Mouse (Mus musculus): Measurements from ENCODE around the gene Dnaaf1. TPM values are rescaled to one million over a fixed set of nuclear protein-coding genes. Genes with fewer than 3 reads are reported as not detected.

Dnaaf1 gene
- polyA plus RNA-seq, 1 experiment from 2014 or later, result 0.25 TPM

DNA sequence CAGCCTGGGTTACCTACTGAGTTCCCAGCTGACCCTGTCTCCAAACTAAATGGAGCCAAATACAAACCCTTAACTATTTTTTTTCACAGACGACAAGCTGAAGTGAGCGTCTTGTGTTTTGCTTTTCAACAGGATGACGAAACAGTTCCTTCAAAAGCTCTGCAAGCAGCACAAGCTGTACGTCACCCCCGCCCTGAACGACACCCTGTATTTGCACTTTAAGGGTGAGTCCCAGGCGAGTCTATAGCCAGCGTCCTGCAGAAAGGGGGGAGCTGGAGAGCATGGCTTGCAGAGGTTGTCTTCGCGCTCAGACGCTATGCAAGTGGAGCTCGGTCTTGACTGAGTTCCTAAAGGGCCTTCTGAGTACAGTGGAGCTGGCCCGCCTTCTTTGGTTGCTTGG, 4.1 kb downstream of the Dnaaf1 start:
- Histone ChIP-seq H3K4me1 (replicated peaks) (peaks cover 2% of the 10 kb centered on the region), H3K27ac (replicated peaks) (no peak overlapping the region)
- 41% methylated on average over 13 of the region's 13 CpGs for WGBS

DNA sequence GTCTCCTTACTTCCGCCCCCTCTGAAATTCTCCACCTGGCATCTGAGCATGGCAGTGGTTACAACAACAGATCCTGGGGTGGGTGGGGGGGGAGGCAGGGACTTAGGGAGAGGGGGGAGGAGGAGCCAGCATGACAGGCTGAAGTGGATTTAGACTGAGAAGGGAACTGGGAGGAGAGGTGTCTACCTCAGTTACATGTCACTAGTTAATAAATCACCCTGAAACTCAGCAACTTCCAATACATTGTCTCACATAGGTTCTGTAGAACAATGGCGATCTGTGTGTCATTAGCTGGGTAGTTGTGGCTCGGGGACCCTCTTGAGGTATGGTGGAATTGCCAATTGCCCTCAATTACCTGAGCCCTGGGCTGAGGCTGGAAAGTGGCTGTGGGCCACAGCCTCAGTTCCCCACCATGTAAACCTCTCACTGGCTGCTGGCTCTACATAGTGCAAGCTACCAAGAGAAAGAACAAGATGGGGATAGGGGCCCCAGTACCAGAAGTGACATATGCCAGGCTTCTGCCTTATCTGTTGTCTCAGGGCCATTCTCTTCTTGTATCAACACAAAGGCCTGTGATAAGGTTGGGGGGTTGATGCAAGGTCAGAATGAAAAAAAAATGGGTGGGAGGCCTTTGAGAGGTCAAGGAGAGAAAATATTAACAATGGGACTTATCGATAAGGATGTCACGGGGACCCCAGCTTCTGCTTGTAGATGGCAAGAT, 5.6 kb downstream of the Dnaaf1 start:
- Histone ChIP-seq H3K9me3 (no peaks in the 10 kb centered on the region), H3K4me1 (replicated peaks) (no peaks in the 10 kb centered on the region; the same call in 1 of the 2 replicates), H3K27ac (replicated peaks) (no peak overlapping the region), H3K36me3 (no peaks in the 10 kb centered on the region), H3K27me3 (peaks cover 22% of the 10 kb centered on the region), H3K4me2 (no peak overlapping the region), H3K9ac (no peak overlapping the region), H3K4me3 (no peak overlapping the region)
- ATAC-seq (ENCODE audit: low read depth), result no peak
- WGBS, result 83% methylated on average over 5 of the region's 5 CpGs

More for the DNA sequence above, 4.1 kb downstream of the Dnaaf1 start:
- H3K9me3 ChIP-seq, result no peaks in the 10 kb centered on the region
- H3K4me3 ChIP-seq, result no peak overlapping the region
- no peak for ATAC-seq (ENCODE audit: low read depth)
- H3K4me2 ChIP-seq, result no peak overlapping the region
- H3K36me3 ChIP-seq, result no peaks in the 10 kb centered on the region
- peaks cover 23% of the 10 kb centered on the region for H3K27me3 ChIP-seq
- H3K9ac ChIP-seq, result no peak overlapping the region

DNA sequence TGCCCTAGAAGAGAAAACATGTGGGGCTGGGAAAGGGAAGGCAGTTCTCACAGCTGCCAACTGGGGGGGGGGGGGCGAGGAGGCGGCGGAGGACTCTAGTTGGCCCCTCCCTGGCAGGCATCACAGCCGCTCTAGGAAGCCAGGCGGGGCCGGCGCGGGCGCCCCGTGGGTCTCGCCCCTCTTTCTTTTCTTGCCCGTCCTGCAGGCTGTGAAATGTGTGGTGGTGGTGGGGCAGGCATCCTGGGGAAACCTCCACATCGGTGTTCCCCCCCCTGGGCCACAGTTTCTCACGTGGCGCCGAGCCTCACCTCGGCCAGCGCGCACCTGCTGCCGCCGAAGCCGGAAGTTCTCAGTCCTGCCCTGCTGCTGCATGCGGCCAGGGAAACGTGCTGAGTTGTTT, 10.9 kb downstream of the Dnaaf1 start:
- Histone ChIP-seq H3K27me3 (no peaks in the 10 kb centered on the region), H3K4me1 (replicated peaks) (peaks cover 3% of the 10 kb centered on the region; the same call in 1 of the 2 replicates), H3K9ac (peak overlapping the region; percentile 34; the same call in 1 of the 2 replicates), H3K9me3 (no peaks in the 10 kb centered on the region), H3K4me2 (peak overlapping the region; percentile 52), H3K27ac (replicated peaks) (no peak overlapping the region), H3K4me3 (peak overlapping the region; percentile 25), H3K36me3 (no peaks in the 10 kb centered on the region)
- WGBS, result 22% methylated on average over 17 of the region's 24 CpGs
- no peak for ATAC-seq (ENCODE audit: low read depth)

DNA sequence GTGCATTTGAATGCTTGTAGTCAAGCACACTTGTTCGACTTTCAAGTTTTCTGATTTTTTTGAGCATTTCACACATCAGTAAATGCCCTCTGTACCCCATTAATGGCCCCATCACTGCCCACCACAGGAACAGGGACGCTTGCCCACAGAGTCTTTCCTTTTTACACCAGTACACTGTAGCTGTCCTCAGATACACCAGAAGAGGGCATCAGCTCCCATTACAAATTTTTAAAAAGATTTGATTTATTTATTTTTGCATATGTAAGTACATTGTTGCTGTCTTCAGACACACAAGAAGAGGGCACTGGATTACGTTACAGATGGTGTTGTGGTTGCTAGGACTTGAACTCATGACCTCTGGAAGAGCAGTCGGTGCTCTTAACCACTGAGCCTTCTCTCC, 13.3 kb downstream of the Dnaaf1 start:
- no peak overlapping the region for H3K4me3 ChIP-seq
- 69% methylated on average over 4 of the region's 4 CpGs for WGBS
- ATAC-seq (ENCODE audit: low read depth), result no peak
- H3K4me2 ChIP-seq, result no peak overlapping the region
- no peak overlapping the region for H3K27ac ChIP-seq (replicated peaks)
- H3K9ac ChIP-seq, result no peak overlapping the region
- H3K27me3 ChIP-seq, result no peaks in the 10 kb centered on the region
- no peaks in the 10 kb centered on the region for H3K36me3 ChIP-seq
- H3K9me3 ChIP-seq, result no peaks in the 10 kb centered on the region
- H3K4me1 ChIP-seq (replicated peaks), result peaks cover 3% of the 10 kb centered on the region; the same call in 1 of the 2 replicates

DNA sequence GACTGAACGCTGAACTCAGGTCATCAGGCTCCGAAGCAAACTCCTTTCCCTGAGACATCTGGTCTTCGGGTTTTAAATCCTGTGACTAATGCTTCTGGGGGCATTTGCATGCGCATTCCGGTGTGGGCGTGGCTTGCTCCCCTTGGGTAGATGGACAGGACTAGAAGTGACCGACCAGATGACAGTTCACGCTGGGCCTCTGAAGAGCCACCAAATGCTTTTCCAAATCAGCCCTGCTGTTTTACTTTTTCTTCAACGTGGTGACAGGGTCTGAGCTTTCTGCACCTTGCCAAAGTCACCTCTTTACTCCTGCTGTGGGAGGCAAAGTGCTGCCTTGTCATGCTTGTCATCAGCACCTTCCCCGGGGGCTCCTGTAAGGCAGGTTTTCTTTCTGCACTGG, 13.8 kb downstream of the Dnaaf1 start:
- no peak for ATAC-seq (ENCODE audit: low read depth)
- no peak overlapping the region for H3K9ac ChIP-seq

DNA sequence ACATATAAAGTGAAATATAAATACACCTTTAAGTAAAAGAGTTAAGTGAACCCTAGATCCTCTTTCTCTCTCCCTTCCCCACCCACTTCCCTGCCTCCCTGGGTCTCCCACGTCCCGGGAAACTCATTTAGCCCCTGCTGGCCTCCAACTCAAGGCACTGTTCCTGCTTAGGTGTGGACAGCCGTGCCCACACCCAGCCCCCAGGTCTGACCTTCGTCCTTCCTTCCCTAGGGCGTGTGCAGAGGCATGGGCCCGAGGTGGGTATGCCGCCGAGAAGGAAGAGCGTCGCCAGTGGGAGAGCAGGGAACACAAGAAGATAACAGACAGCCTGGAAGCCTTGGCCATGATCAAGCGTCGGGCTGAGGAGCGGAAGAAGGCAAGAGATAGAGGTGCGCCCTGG, 15.3 kb downstream of the Dnaaf1 start:
- ATAC-seq (ENCODE audit: low read depth), result no peak

More for the DNA sequence above, 13.8 kb downstream of the Dnaaf1 start:
- no peak overlapping the region for H3K4me2 ChIP-seq
- no peak overlapping the region for H3K27ac ChIP-seq (replicated peaks)
- H3K4me1 ChIP-seq (replicated peaks), result peaks cover 3% of the 10 kb centered on the region; the same call in 1 of the 2 replicates
- no peaks in the 10 kb centered on the region for H3K9me3 ChIP-seq
- H3K4me3 ChIP-seq, result no peak overlapping the region
- H3K27me3 ChIP-seq, result no peaks in the 10 kb centered on the region
- no peaks in the 10 kb centered on the region for H3K36me3 ChIP-seq
- 28% methylated on average over 10 of the region's 10 CpGs for WGBS

DNA sequence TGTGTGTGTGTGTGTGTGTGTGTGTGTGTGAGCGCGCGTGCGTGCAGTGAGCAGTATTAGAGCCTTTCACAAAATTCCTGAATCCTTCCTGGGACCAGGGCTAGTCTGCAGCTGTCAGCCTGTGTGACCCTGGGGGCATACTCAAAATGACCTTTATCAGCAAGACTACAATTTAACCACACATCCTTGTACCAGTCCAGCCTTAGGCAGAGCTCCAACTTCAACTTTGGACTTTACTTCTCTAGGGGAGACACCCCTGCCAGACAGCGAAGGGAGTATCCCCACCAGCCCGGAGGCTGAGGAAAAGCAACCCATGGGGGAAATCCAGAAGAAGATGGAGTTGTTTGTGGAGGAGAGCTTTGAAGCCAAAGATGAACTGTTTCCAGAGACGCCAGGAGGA, 16.4 kb downstream of the Dnaaf1 start:
- peaks cover 8% of the 10 kb centered on the region; the same call in 1 of the 2 replicates for H3K4me1 ChIP-seq (replicated peaks)
- no peak overlapping the region for H3K9ac ChIP-seq
- 93% methylated on average over 7 of the region's 7 CpGs for WGBS
- no peak overlapping the region for H3K4me2 ChIP-seq
- no peak for ATAC-seq (ENCODE audit: low read depth)
- no peaks in the 10 kb centered on the region for H3K9me3 ChIP-seq
- H3K27me3 ChIP-seq, result no peaks in the 10 kb centered on the region
- H3K36me3 ChIP-seq, result peaks cover 6% of the 10 kb centered on the region
- H3K27ac ChIP-seq (replicated peaks), result no peak overlapping the region
- no peak overlapping the region for H3K4me3 ChIP-seq

More for the DNA sequence above, 15.3 kb downstream of the Dnaaf1 start:
- WGBS, result 84% methylated on average over 14 of the region's 14 CpGs
- no peak overlapping the region for H3K27ac ChIP-seq (replicated peaks)
- no peak overlapping the region for H3K9ac ChIP-seq
- no peaks in the 10 kb centered on the region for H3K27me3 ChIP-seq
- no peaks in the 10 kb centered on the region for H3K9me3 ChIP-seq
- H3K4me1 ChIP-seq (replicated peaks), result peaks cover 11% of the 10 kb centered on the region
- no peak overlapping the region for H3K4me3 ChIP-seq
- H3K4me2 ChIP-seq, result no peak overlapping the region
- no peaks in the 10 kb centered on the region for H3K36me3 ChIP-seq

DNA sequence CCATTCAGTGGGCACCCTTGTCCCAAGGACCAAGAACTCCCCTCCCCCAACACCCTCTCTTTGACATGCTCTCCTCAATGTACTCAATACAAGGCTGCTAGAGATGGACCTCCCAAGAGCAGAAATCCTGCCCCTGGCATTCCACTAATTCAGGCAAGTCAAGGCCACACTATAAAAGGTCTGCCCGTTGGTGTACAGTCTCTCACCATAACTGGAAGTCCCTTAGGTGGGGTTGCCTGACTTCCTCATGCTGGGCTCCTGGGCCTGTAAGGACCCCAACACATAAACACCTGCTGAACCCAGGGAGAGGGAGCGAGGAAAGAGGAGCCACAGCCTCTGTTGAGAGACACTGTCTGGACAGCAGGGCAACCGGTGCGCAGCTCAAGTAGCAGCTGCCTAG, 28.7 kb downstream of the Dnaaf1 start:
- peak overlapping the region; percentile 80 for H3K9ac ChIP-seq
- H3K4me3 ChIP-seq, result peak overlapping the region; percentile 70; the same call in 1 of the 2 replicates
- 91% methylated on average over 4 of the region's 4 CpGs for WGBS
- H3K4me2 ChIP-seq, result peak overlapping the region; percentile 67
- no peak for ATAC-seq (ENCODE audit: low read depth)
- no peak overlapping the region for H3K27ac ChIP-seq (replicated peaks)
- H3K4me1 ChIP-seq (replicated peaks), result peaks cover 11% of the 10 kb centered on the region
- H3K36me3 ChIP-seq, result peaks cover 40% of the 10 kb centered on the region
- H3K9me3 ChIP-seq, result 0 out of 2 replicates have a peak, but pooled peaks cover under 1% of the 10 kb centered on the region
- H3K27me3 ChIP-seq, result no peaks in the 10 kb centered on the region

GRCm38 (mm10) chr8:119604398-119604803, 29.4 kb downstream of the Dnaaf1 start:
- peaks cover 6% of the 10 kb centered on the region for H3K9me3 ChIP-seq

DNA sequence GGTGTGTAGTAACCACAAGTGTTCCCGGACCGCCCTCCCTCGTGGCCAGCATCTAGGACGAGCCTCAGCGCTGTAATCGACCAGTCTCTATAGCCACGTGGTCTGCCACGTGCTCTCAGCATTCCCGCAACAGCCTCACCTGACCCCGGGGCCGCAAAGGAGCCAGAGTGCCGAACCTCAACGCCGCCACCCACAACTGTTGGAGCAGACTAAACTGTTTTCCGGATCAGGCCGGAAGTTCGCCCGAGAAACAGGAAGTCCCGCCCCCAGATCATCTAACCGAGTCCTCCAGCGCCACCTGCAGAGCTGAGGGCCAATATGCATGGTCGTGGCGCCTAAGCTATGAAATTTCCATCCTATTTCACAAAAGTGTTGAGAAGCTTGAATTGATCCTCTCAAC, 30.0 kb downstream of the Dnaaf1 start, which contains the start of gene Taf1c:
Taf1c (minus strand) TSS at position 227 of the 400 bp plus-strand sequence.
- under 1% methylated on average over 23 of the region's 23 CpGs for WGBS
- Histone ChIP-seq H3K9me3 (peaks cover 6% of the 10 kb centered on the region), H3K4me1 (replicated peaks) (peaks cover 11% of the 10 kb centered on the region), H3K4me3 (peak within 1 kb of the TSS; percentile 70), H3K9ac (peak within 1 kb of the TSS; percentile 80), H3K4me2 (peak within 1 kb of the TSS; percentile 67), H3K27me3 (no peaks in the 10 kb centered on the region), H3K36me3 (peaks cover 28% of the 10 kb centered on the region), H3K27ac (replicated peaks) (no peak within 1 kb of the TSS)
- ATAC-seq (ENCODE audit: low read depth), result peak; percentile 79

More at GRCm38 (mm10) chr8:119604398-119604803, 29.4 kb downstream of the Dnaaf1 start:
- 0 out of 2 replicates have a peak, but pooled peaks have one; percentile 23 for ATAC-seq (ENCODE audit: low read depth)
- H3K9ac ChIP-seq, result peak overlapping the region; percentile 80
- peaks cover 34% of the 10 kb centered on the region for H3K36me3 ChIP-seq
- H3K27me3 ChIP-seq, result no peaks in the 10 kb centered on the region
- peak overlapping the region; percentile 70 for H3K4me3 ChIP-seq
- WGBS, result 44% methylated on average over 12 of the region's 12 CpGs
- peaks cover 11% of the 10 kb centered on the region for H3K4me1 ChIP-seq (replicated peaks)
- H3K4me2 ChIP-seq, result peak overlapping the region; percentile 67
- H3K27ac ChIP-seq (replicated peaks), result no peak overlapping the region

GRCm38 (mm10) chr8:119606224-119606623, 31.2 kb downstream of the Dnaaf1 start:
- 88% methylated on average over 2 of the region's 2 CpGs for WGBS
- Histone ChIP-seq H3K27ac (replicated peaks) (no peak overlapping the region), H3K4me2 (no peak overlapping the region), H3K27me3 (no peaks in the 10 kb centered on the region), H3K4me1 (replicated peaks) (peaks cover 11% of the 10 kb centered on the region), H3K9me3 (peaks cover 6% of the 10 kb centered on the region), H3K9ac (no peak overlapping the region), H3K36me3 (peaks cover 16% of the 10 kb centered on the region), H3K4me3 (no peak overlapping the region)
- ATAC-seq (ENCODE audit: low read depth), result no peak

GRCm38 (mm10) chr8:119612471-119612870, 37.4 kb downstream of the Dnaaf1 start, which contains the start of gene Adad2:
Adad2 (plus strand) TSS chr8:119612747.
- Histone ChIP-seq H3K36me3 (no peaks in the 10 kb centered on the region), H3K9ac (no peak within 1 kb of the TSS), H3K4me1 (replicated peaks) (no peaks in the 10 kb centered on the region), H3K27ac (replicated peaks) (no peak within 1 kb of the TSS), H3K9me3 (peaks cover 6% of the 10 kb centered on the region), H3K4me3 (no peak within 1 kb of the TSS), H3K4me2 (no peak within 1 kb of the TSS), H3K27me3 (no peaks in the 10 kb centered on the region)
- 84% methylated on average over 26 of the region's 26 CpGs for WGBS
- no peak for ATAC-seq (ENCODE audit: low read depth)
